Mouse (Mus musculus) lung, embryonic 14.5 days (tissue): ENCODE results near the gene Slc25a19. TPM values are rescaled to one million over a fixed set of nuclear protein-coding genes. Genes with fewer than 3 reads are reported as not detected.

Experiments used
- ATAC-seq: fragments of 200-750 bp; cut with Nextera tagmentation; 2 replicates; pipeline ENCODE4 v1.8.0; 2017; ENCODE audit warnings: mild to moderate bottlenecking, moderate TSS enrichment, moderate library complexity; ENCODE audit not compliant: insufficient read depth
- DNase-seq: peaks from one replicate; pipeline ENCODE4 v3.0.0-alpha.2; 2015
- H3K27ac ChIP-seq: fragments of 300-500 bp; sonication (generic); 2 replicates; pipeline ENCODE4 v1.5.1; 2014; ENCODE audit warnings: low read depth, mild to moderate bottlenecking, moderate library complexity
- H3K27me3 ChIP-seq: fragments of 300-500 bp; sonication (generic); 2 replicates; pipeline ENCODE4 v1.6.1; 2014; ENCODE audit warnings: low read length, control low read depth; ENCODE audit not compliant: insufficient read depth
- H3K36me3 ChIP-seq: fragments of 300-500 bp; sonication (generic); 2 replicates; pipeline ENCODE4 v1.6.1; 2014; ENCODE audit warnings: control low read depth; ENCODE audit not compliant: insufficient read depth
- H3K4me1 ChIP-seq: fragments of 300-500 bp; sonication (generic); 2 replicates; pipeline ENCODE4 v1.6.1; 2014; ENCODE audit warnings: antibody characterized with exemption, control low read depth; ENCODE audit not compliant: insufficient read depth
- H3K4me2 ChIP-seq: fragments of 300-500 bp; sonication (generic); 2 replicates; pipeline ENCODE4 v1.6.1; 2014; ENCODE audit warnings: mild to moderate bottlenecking
- H3K4me3 ChIP-seq: fragments of 300-500 bp; sonication (generic); 2 replicates; pipeline ENCODE4 v1.5.1; 2014; ENCODE audit warnings: low read depth, low read length
- H3K9ac ChIP-seq: fragments of 300-500 bp; sonication (generic); 2 replicates; pipeline ENCODE4 v1.6.1; 2014
- H3K9me3 ChIP-seq: fragments of 300-500 bp; sonication (generic); 2 replicates; pipeline ENCODE4 v1.6.1; 2016; ENCODE audit warnings: low read depth, low read length, control low read depth
- CTCF ChIP-seq: IDR thresholded peaks from 2 replicates; pipeline ENCODE4 v1.5.1; 2016; ENCODE audit warnings: antibody characterized with exemption, low read depth
- WGBS: fragments of 180-500 bp; shearing (Covaris S2); extraction: QIAGEN DNeasy Blood & Tissue Kit; methylation state at CpG from one replicate; pipeline ENCODE4 v1.1.7; 2014; 5-methylcytosine and 5-hydroxymethylcytosine counted together
- polyA plus RNA-seq: library from polyadenylated mRNA; unstranded; fragments of >200 nt; fragmentation: Nextera tagmentation; extraction: Ambion mirVana; gene quantifications from 2 replicates; pipeline ENCODE4 v1.2.1, GENCODE M21; 2014

The Slc25a19 gene
- 18.5 and 22.5 TPM in 2 replicates for polyA plus RNA-seq

GRCm38 (mm10) chr11:115627705-115628464 lies at the start of gene Slc25a19:
TSS of gene Slc25a19 (minus strand) at chr11:115628295.
- H3K9me3 ChIP-seq: no peaks in the 10 kb centered on the region
- H3K27me3 ChIP-seq: no peaks in the 10 kb centered on the region
- H3K27ac ChIP-seq: 0 out of 2 replicates have a peak within 1 kb of the TSS, but pooled peaks have one; percentile 2
- ATAC-seq: peak; percentile 99
- peak within 1 kb of the TSS; percentile 83 for H3K4me2 ChIP-seq
- H3K4me1 ChIP-seq: no peaks in the 10 kb centered on the region; the same call in 1 of the 2 replicates
- peaks cover 5% of the 10 kb centered on the region; the same call in 1 of the 2 replicates for H3K36me3 ChIP-seq
- H3K4me3 ChIP-seq: peak within 1 kb of the TSS; percentile 72
- no peak for TF ChIP-seq CTCF
- DNase-seq: peak; percentile 100
- under 1% methylated on average over 47 of the region's 47 CpGs for WGBS
- peak within 1 kb of the TSS; percentile 71 for H3K9ac ChIP-seq

DNA sequence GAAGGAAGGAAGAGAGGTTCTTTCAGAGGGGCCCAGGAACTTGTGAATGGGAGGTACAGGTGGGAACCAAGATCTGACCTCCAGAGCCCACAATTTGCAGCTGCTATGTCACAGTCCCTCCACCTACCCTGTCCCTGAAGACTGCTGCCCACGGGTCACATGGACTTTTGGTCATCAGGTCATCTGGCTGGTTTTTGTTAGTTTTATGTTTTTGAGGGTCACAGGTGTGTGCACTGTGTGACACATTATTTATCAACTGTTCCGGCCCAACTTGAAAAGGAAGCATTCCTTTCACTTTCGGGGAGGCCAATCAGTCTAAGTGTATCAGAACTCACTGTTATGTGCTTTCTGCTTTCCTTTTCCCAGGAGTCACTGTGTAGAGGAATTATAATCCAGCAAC lies 49.4 kb upstream of the Slc25a19 start:
- Histone ChIP-seq H3K9me3 (no peaks in the 10 kb centered on the region), H3K27me3 (no peaks in the 10 kb centered on the region), H3K9ac (no peak overlapping the region), H3K27ac (no peak overlapping the region), H3K4me3 (no peak overlapping the region), H3K4me1 (no peaks in the 10 kb centered on the region), H3K4me2 (no peak overlapping the region), H3K36me3 (peaks cover 20% of the 10 kb centered on the region)
- no peak for DNase-seq
- no peak for TF ChIP-seq CTCF
- 77% methylated on average over 3 of the region's 3 CpGs for WGBS
- ATAC-seq: no peak

DNA sequence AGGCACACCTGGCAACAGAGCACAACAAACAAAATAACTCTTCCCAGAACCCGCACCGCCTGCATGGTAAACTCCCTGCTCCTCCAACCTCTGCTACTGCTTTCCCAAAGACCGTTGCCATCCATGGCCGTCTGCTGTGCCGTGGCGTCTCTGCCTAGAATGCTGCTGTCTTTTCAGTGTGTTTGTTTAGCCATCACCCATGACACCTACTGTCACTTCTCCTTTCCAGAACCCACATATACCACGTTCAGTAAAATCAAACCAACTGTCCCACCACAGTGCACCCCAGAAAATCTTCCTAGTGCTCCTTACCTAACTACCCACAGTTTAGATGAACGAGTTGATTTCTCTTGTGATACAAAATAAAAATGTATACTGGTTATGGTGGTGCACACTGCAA lies 48.6 kb upstream of the Slc25a19 start:
- Histone ChIP-seq H3K4me2 (no peak overlapping the region), H3K4me3 (no peak overlapping the region), H3K36me3 (peaks cover 17% of the 10 kb centered on the region; the same call in 1 of the 2 replicates), H3K9me3 (no peaks in the 10 kb centered on the region), H3K9ac (no peak overlapping the region), H3K27me3 (no peaks in the 10 kb centered on the region), H3K4me1 (no peaks in the 10 kb centered on the region), H3K27ac (no peak overlapping the region)
- TF ChIP-seq CTCF: no peak
- WGBS: 79% methylated on average over 8 of the region's 8 CpGs
- ATAC-seq: no peak
- DNase-seq: no peak

DNA sequence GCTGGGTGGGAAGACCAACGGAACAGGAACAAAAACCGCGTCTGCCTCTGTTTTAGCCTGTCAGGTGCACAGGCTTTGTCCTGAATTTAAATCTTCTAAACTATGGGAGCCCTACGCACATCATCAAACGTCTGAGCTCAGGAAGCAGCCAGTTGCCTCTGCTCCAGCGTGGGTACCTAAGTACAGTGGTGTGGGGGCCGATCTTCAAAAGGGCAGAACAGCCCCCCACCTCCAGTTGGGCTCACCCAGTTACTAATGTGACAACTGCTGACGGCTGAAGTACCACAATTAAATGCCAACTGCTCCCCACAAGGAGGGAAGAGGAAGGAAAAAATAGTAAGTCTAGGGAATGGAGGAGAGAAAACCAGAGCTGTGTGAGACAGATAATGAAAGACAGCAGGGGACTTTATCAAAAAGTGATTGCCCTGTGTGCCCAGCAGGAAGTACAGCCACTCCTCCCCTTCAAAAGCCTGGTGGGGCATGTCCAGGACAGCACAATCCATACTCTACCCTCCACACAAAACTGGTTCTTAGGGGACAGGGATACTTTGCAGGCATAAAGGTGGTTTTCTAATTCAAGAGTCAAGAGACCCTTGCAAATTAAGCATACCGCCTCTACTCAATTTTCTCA lies 46.3 kb upstream of the Slc25a19 start:
- peaks cover 13% of the 10 kb centered on the region; the same call in 1 of the 2 replicates for H3K36me3 ChIP-seq
- H3K9ac ChIP-seq: no peak overlapping the region
- H3K4me3 ChIP-seq: no peak overlapping the region
- WGBS: 80% methylated on average over 9 of the region's 9 CpGs
- no peaks in the 10 kb centered on the region for H3K4me1 ChIP-seq
- H3K27ac ChIP-seq: no peak overlapping the region
- no peaks in the 10 kb centered on the region for H3K9me3 ChIP-seq
- no peaks in the 10 kb centered on the region for H3K27me3 ChIP-seq
- TF ChIP-seq CTCF: no peak
- ATAC-seq: no peak
- H3K4me2 ChIP-seq: no peak overlapping the region
- DNase-seq: no peak

DNA sequence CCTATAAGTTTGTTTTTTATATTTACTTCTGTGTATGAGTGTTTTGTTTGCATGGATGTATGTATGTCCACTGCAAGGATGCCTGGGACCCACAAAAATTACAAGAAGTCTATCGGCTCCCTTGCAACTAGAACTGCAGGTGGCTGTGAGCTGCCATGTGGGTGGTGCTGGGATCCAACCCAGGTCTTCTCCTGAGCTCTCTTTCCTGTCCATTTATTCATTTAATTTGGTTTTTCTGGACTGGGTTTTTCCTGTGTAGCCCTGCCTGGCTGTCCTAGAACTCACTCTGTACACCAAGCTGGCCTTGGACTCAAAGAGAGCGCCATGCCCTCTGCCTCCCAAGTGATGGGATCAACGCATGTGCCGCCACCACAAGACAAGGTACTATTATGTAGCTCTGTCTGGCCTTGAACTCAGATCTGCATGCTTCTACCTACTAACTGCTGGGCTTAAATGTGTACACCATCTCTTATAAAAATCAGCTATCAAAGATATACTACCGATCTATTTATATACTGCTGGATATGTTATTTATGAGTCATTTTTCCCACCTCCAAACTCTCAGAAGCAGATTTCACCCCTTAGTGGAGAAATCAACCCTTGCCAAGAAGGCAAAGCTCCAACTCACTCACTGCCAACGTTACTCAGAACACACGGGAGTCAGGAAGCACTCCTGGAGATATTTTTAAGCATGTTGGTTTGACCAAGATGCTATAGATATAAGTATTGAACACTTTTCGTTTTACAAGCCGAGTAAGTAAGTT lies 45.6 kb upstream of the Slc25a19 start:
- TF ChIP-seq CTCF: no peak
- no peak overlapping the region for H3K27ac ChIP-seq
- no peaks in the 10 kb centered on the region for H3K9me3 ChIP-seq
- ATAC-seq (no peak), DNase-seq (no peak)
- no peaks in the 10 kb centered on the region for H3K27me3 ChIP-seq
- peaks cover 7% of the 10 kb centered on the region; the same call in 1 of the 2 replicates for H3K36me3 ChIP-seq
- H3K4me3 ChIP-seq: no peak overlapping the region
- no peaks in the 10 kb centered on the region for H3K4me1 ChIP-seq
- WGBS: 80% methylated on average over 9 of the region's 9 CpGs
- no peak overlapping the region for H3K4me2 ChIP-seq
- no peak overlapping the region for H3K9ac ChIP-seq

DNA sequence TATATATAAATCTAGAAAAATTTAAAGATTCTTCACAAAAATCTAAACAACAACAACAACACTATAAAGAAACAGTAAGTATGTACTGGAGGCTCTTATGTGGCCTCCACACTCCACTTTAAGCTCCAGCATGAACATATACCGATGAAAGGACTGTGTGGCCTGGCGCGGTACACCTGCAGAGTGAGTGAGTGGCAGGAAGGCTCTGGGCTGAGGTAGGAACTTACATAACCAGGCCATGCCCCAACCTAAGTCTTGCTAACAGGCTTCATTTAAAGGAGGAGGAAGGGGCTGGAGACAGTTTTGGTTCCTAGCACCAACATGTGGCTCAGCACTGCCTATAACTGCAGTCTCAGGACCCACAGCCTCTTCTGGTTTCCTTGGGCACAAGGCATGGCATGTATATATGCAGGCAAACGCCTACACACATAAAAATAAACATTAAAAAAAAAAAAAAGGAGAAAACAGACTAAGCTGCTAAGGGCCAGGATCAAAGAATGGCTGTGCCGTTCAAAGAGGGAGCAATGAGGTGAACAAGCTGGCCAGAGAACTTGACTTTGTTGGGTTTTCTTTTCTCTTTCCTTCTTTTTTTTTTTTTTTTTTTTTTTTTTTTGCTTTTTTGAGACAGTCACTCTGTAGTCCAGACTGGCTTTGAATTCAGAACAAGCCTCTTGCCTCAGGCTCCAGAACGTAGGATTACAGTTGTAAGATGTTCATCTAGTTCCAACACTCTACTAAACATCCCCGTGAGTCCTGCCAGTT lies 44.3 kb upstream of the Slc25a19 start:
- no peak for ATAC-seq

More for the DNA sequence above, 44.3 kb upstream of the Slc25a19 start:
- Histone ChIP-seq H3K9me3 (no peaks in the 10 kb centered on the region), H3K9ac (no peak overlapping the region), H3K27ac (no peak overlapping the region), H3K27me3 (no peaks in the 10 kb centered on the region), H3K4me1 (no peaks in the 10 kb centered on the region), H3K4me2 (no peak overlapping the region), H3K4me3 (no peak overlapping the region), H3K36me3 (no peaks in the 10 kb centered on the region)
- DNase-seq: no peak
- TF ChIP-seq CTCF: no peak
- WGBS: 76% methylated on average over 7 of the region's 7 CpGs
